Mouse (Mus musculus) gastrocnemius, adult 2 months (tissue): ENCODE measurements at regions not wholly inside any gene's neighbourhood (a gene's known extent, or its start where the extent isn't known, plus 50 kb on each side); places are given as distances from the start of the nearest gene placed in this dataset.
"Not testable (repeated sequence)": the region's sequence is repeated elsewhere in the genome, so short reads cannot be mapped to it uniquely, and the experiment has no call there.

Source experiments
- DNase-seq: peaks from one replicate; pipeline ENCODE4 v3.0.0; 2022
- H3K27ac ChIP-seq: fragments of 200-600 bp; 2 replicates; pipeline ENCODE4 v1.8.1; 2022; ENCODE audit warnings: mild to moderate bottlenecking
- H3K4me3 ChIP-seq: fragments of 200-600 bp; 2 replicates; pipeline ENCODE4 v1.8.1; 2022; ENCODE audit warnings: mild to moderate bottlenecking, moderate library complexity
- intact Hi-C: fragments of 180-260 bp; cut with DNase I; formaldehyde crosslinking; loops from one replicate; pipeline ENCODE4 v1.15.1; 2025

GRCm38 (mm10) chr6:114538185-114538584, 104.7 kb upstream of the Atg7 start:
- peak; percentile 19 for DNase-seq
- H3K4me3 ChIP-seq, intact Hi-C loops, H3K27ac ChIP-seq: not testable (repeated sequence)

- H3K4me3 ChIP-seq, H3K27ac ChIP-seq, intact Hi-C loops: not testable (repeated sequence)
- DNase-seq, result peak; percentile 24
These were observed 92.7 kb upstream of the Atg7 start for GRCm38 (mm10) chr6:114550096-114550669.

GRCm38 (mm10) chr6:114553072-114553471, 89.8 kb upstream of the Atg7 start:
- H3K27ac ChIP-seq, DNase-seq, H3K4me3 ChIP-seq, intact Hi-C loops: not testable (repeated sequence)

- peak; percentile 16 for DNase-seq
- intact Hi-C loops, result not testable (repeated sequence)
These were observed 87.7 kb upstream of the Atg7 start for GRCm38 (mm10) chr6:114555186-114555585.

GRCm38 (mm10) chr6:114577319-114577718, 65.6 kb upstream of the Atg7 start:
- intact Hi-C loops, H3K4me3 ChIP-seq, H3K27ac ChIP-seq: not testable (repeated sequence)
- peak; percentile 36 for DNase-seq

More at GRCm38 (mm10) chr6:114555186-114555585, 87.7 kb upstream of the Atg7 start:
- H3K27ac ChIP-seq, H3K4me3 ChIP-seq: not testable (repeated sequence)
